Mouse (Mus musculus) bone marrow, adult 2 months (tissue): ENCODE results near the gene Phtf2. TPM values are rescaled to one million over a fixed set of nuclear protein-coding genes. Genes with fewer than 3 reads are reported as not detected.
"Not testable (repeated sequence)": the region's sequence is repeated elsewhere in the genome, so short reads cannot be mapped to it uniquely, and the experiment has no call there.

Experiments
- H3K27ac ChIP-seq: fragments of 200-500 bp; 2 replicates; pipeline ENCODE4 v1.5.1; 2012; ENCODE audit warnings: low read depth, mild to moderate bottlenecking, control low read depth, inconsistent platforms, low read length; ENCODE audit not compliant: control insufficient read depth, poor library complexity, insufficient read depth
- H3K4me1 ChIP-seq: fragments of 200-500 bp; 2 replicates; pipeline ENCODE4 v1.6.1; 2011; ENCODE audit warnings: low read length; ENCODE audit not compliant: control insufficient read depth, insufficient read depth
- H3K4me3 ChIP-seq: fragments of 200-500 bp; replicated peaks from 2 replicates; pipeline ENCODE3; 2011; ENCODE audit warnings: mild to moderate bottlenecking, low read depth, low read length, control low read depth; ENCODE audit not compliant: control insufficient read depth
- CTCF ChIP-seq: fragments of 200-500 bp; IDR thresholded peaks from 2 replicates; pipeline ENCODE4 v1.5.1; 2011; ENCODE audit warnings: low read length, control low read depth; ENCODE audit not compliant: control insufficient read depth, insufficient read depth
- POLR2A ChIP-seq: fragments of 200-500 bp; IDR thresholded peaks from 2 replicates; pipeline ENCODE4 v1.6.1; 2011; ENCODE audit warnings: low read depth, mild to moderate bottlenecking, control low read depth, low read length, borderline replicate concordance; ENCODE audit not compliant: control insufficient read depth
- whole genome bisulfite sequencing: fragments of 180-500 bp; shearing (Covaris S2); methylation state at CpG from one replicate; pipeline ENCODE4 v1.1.7; 2018; 5-methylcytosine and 5-hydroxymethylcytosine counted together
- polyA plus RNA-seq: library from polyadenylated mRNA; stranded (reverse); fragments of >200 nt; gene quantifications from 2 replicates; pipeline ENCODE4 v1.2.4, GENCODE M21; 2011; ENCODE audit warnings: low replicate concordance; ENCODE audit not compliant: missing spikeins, insufficient read depth, insufficient read length

Phtf2 gene
- polyA plus RNA-seq, 1 experiment: 4.6 TPM

GRCm38 (mm10) chr5:20773341-20773740 is 108.6 kb downstream of the Phtf2 start:
- Histone ChIP-seq H3K4me3 (no peak overlapping the region), H3K4me1 (no peaks in the 10 kb centered on the region), H3K27ac (no peak overlapping the region)
- no peak for TF ChIP-seq CTCF
- 80% methylated on average over 3 of the region's 3 CpGs for WGBS

- no peak for TF ChIP-seq CTCF
- no peak overlapping the region for H3K4me3 ChIP-seq
- H3K27ac ChIP-seq: no peak overlapping the region
- 86% methylated on average over 7 of the region's 7 CpGs for WGBS
- H3K4me1 ChIP-seq: no peaks in the 10 kb centered on the region; the same call in 1 of the 2 replicates
These were observed 116.5 kb downstream of the Phtf2 start for GRCm38 (mm10) chr5:20765365-20765920.

GRCm38 (mm10) chr5:20762441-20762840 is 119.5 kb downstream of the Phtf2 start:
- H3K27ac ChIP-seq, H3K4me3 ChIP-seq, H3K4me1 ChIP-seq: not testable (repeated sequence)
- WGBS: 92% methylated on average over 3 of the region's 3 CpGs

- Histone ChIP-seq H3K27ac (no peak overlapping the region), H3K4me3 (no peak overlapping the region), H3K4me1 (no peaks in the 10 kb centered on the region; the same call in 1 of the 2 replicates)
- 89% methylated on average over 12 of the region's 12 CpGs for WGBS
- no peak for TF ChIP-seq POLR2A
- TF ChIP-seq CTCF: no peak
These were observed 121.4 kb downstream of the Phtf2 start for GRCm38 (mm10) chr5:20760368-20761162.

GRCm38 (mm10) chr5:20759771-20760170 is 122.2 kb downstream of the Phtf2 start:
- no peak overlapping the region for H3K4me3 ChIP-seq
- 83% methylated on average over 5 of the region's 5 CpGs for WGBS
- no peaks in the 10 kb centered on the region for H3K4me1 ChIP-seq
- TF ChIP-seq POLR2A (no peak), CTCF (no peak)
- no peak overlapping the region for H3K27ac ChIP-seq

GRCm38 (mm10) chr5:20753963-20754362 is 128.0 kb downstream of the Phtf2 start:
- H3K4me1 ChIP-seq: no peaks in the 10 kb centered on the region
- no peak overlapping the region for H3K4me3 ChIP-seq
- H3K27ac ChIP-seq: no peak overlapping the region

GRCm38 (mm10) chr5:20753096-20753495 is 128.8 kb downstream of the Phtf2 start:
- Histone ChIP-seq H3K27ac (no peak overlapping the region), H3K4me3 (no peak overlapping the region), H3K4me1 (no peaks in the 10 kb centered on the region)
- 81% methylated on average over 2 of the region's 2 CpGs for WGBS
- TF ChIP-seq CTCF (no peak), POLR2A (no peak)

More at GRCm38 (mm10) chr5:20753963-20754362, 128.0 kb downstream of the Phtf2 start:
- TF ChIP-seq CTCF (no peak), POLR2A (no peak)
- WGBS: 86% methylated on average over 5 of the region's 5 CpGs

- Histone ChIP-seq H3K27ac (no peak overlapping the region), H3K4me3 (no peak overlapping the region), H3K4me1 (no peaks in the 10 kb centered on the region)
- 77% methylated on average over 7 of the region's 7 CpGs for WGBS
- TF ChIP-seq CTCF (no peak), POLR2A (no peak)
These were observed 130.2 kb downstream of the Phtf2 start for GRCm38 (mm10) chr5:20751696-20752095.

GRCm38 (mm10) chr5:20751000-20751399 is 130.9 kb downstream of the Phtf2 start:
- TF ChIP-seq POLR2A: no peak
- TF ChIP-seq CTCF: no peak
- no peak overlapping the region for H3K4me3 ChIP-seq
- WGBS: 75% methylated on average over 7 of the region's 7 CpGs
- H3K27ac ChIP-seq: no peak overlapping the region
- no peaks in the 10 kb centered on the region for H3K4me1 ChIP-seq
